In genomic region chr7:52467135-52467534, GRCm38 (mm10) we compare ENCODE assay signal across 12 mouse cellular contexts.
A peak's percentile ranks its signal among the peaks of the same experiment; 100 is the strongest.
DNase-seq lines count a peak whose midpoint lies in the region; ATAC-seq lines count a peak whose summit lies in the region.
"Had no signal": no experiment of that assay in that cellular context is flagged by ENCODE, and none has a peak within 500 bp of the region (broad histone marks: within the 10 kb centered on the region; RNA-seq: fewer than 3 reads in every experiment).

No protein-coding gene starts in this region.

- peak; percentile 10 for DNase-seq in cerebellum, postnatal 14 days
- no peak for DNase-seq in cerebellum, adult 11-12 months
- DNase-seq in kidney, adult 9 months = peak; percentile 26
- no peak for DNase-seq in kidney, adult 18-20 months
- peak; percentile 12 for DNase-seq in 3T3-L1 (ENCODE audit: low read depth, low spot score)
- peak; percentile 7 for DNase-seq in WW6 (ENCODE audit: low read depth, low spot score)
- no peak for DNase-seq in right cerebral cortex, postnatal 14 days
- DNase-seq: adrenal gland, postnatal 25 days; kidney, postnatal 25 days; lung, postnatal 36 days; thymus, adult 18-20 months had no signal

- ATAC-seq in CD4-positive, CD25-positive, alpha-beta regulatory T cell, adult 4 months = no peak

Comparison
In these comparisons a context has a peak if more than half of its experiments do, and no peak if none do; other contexts are left out.
1. DNase-seq: peak in cerebellum, postnatal 14 days (2 of 2), kidney, adult 9 months (single experiment), 3T3-L1 (single experiment) and WW6 (single experiment); none in cerebellum, adult 11-12 months (single experiment), kidney, adult 18-20 months (single experiment) and right cerebral cortex, postnatal 14 days (single experiment).